Mouse (Mus musculus): Measurements from ENCODE around the gene Tmcc3. TPM values are rescaled to one million over a fixed set of nuclear protein-coding genes. Genes with fewer than 3 reads are reported as not detected.

The Tmcc3 gene
- polyA plus RNA-seq, 1 experiment from 2014 or later, result 11.3 TPM

- H3K9me3 ChIP-seq (ENCODE audit: control insufficient read depth, low read length), result no peaks in the 10 kb centered on the region
- no peaks in the 10 kb centered on the region for H3K4me1 ChIP-seq (ENCODE audit: control insufficient read depth, insufficient read depth, low read length)
- DNase-seq, result no peak
- no peak overlapping the region for H3K27ac ChIP-seq (replicated peaks; ENCODE audit: low read depth, low read length)
- no peaks in the 10 kb centered on the region for H3K27me3 ChIP-seq (ENCODE audit: control insufficient read depth, insufficient read depth, low read length)
- no peak overlapping the region for H3K4me3 ChIP-seq (replicated peaks; ENCODE audit: low read depth, low read length)
- no peak overlapping the region for H3K9ac ChIP-seq (replicated peaks; ENCODE audit: low read length)
- ATAC-seq (ENCODE audit: low FRiP score, low TSS enrichment), result no peak
- WGBS, result 73% methylated on average over 5 of the region's 5 CpGs
- H3K36me3 ChIP-seq (ENCODE audit: control insufficient read depth, insufficient read depth, low read length), result no peaks in the 10 kb centered on the region
- H3K4me2 ChIP-seq (ENCODE audit: low read length), result no peak overlapping the region
These were observed 161.8 kb downstream of the Tmcc3 start for GRCm38 (mm10) chr10:94473501-94473900.

GRCm38 (mm10) chr10:94474185-94474584, 162.4 kb downstream of the Tmcc3 start:
- no peak overlapping the region for H3K4me2 ChIP-seq (ENCODE audit: low read length)
- H3K27ac ChIP-seq (replicated peaks; ENCODE audit: low read depth, low read length), result no peak overlapping the region
- H3K27me3 ChIP-seq (ENCODE audit: control insufficient read depth, insufficient read depth, low read length), result no peaks in the 10 kb centered on the region
- DNase-seq, result no peak
- H3K9me3 ChIP-seq (ENCODE audit: control insufficient read depth, low read length), result no peaks in the 10 kb centered on the region
- H3K4me3 ChIP-seq (replicated peaks; ENCODE audit: low read depth, low read length), result no peak overlapping the region
- no peak overlapping the region for H3K9ac ChIP-seq (replicated peaks; ENCODE audit: low read length)
- WGBS, result 93% methylated on average over 5 of the region's 5 CpGs
- no peaks in the 10 kb centered on the region for H3K4me1 ChIP-seq (ENCODE audit: control insufficient read depth, insufficient read depth, low read length)
- H3K36me3 ChIP-seq (ENCODE audit: control insufficient read depth, insufficient read depth, low read length), result no peaks in the 10 kb centered on the region
- no peak for ATAC-seq (ENCODE audit: low FRiP score, low TSS enrichment)

GRCm38 (mm10) chr10:94477366-94478225, 165.8 kb downstream of the Tmcc3 start:
- Histone ChIP-seq H3K9ac (replicated peaks; ENCODE audit: low read length) (no peak overlapping the region), H3K4me1 (ENCODE audit: control insufficient read depth, insufficient read depth, low read length) (no peaks in the 10 kb centered on the region), H3K36me3 (ENCODE audit: control insufficient read depth, insufficient read depth, low read length) (no peaks in the 10 kb centered on the region), H3K27ac (replicated peaks; ENCODE audit: low read depth, low read length) (no peak overlapping the region), H3K9me3 (ENCODE audit: control insufficient read depth, low read length) (no peaks in the 10 kb centered on the region), H3K27me3 (ENCODE audit: control insufficient read depth, insufficient read depth, low read length) (no peaks in the 10 kb centered on the region), H3K4me2 (ENCODE audit: low read length) (no peak overlapping the region), H3K4me3 (replicated peaks; ENCODE audit: low read depth, low read length) (no peak overlapping the region)
- WGBS, result 93% methylated on average over 13 of the region's 13 CpGs
- no peak for DNase-seq
- no peak for ATAC-seq (ENCODE audit: low FRiP score, low TSS enrichment)

DNA sequence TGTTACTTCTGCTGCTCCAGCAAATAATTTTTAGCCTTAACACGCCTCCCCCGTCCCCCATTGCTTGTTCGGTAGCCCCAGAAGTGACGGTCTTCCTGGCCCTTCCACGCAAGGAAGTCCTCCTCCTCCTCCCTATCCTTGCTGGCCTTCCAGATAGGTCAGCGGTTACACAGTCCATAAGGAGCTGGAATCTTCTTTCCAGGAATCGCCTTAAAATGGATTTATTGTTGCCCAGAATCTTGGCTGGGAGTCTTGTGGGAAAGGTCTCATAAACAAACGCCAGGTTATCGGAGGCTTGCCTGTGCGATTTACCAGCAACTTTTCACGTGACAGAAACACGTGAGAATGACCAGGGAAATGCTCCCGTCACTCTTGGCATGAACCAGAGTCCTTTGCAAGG, 167.9 kb downstream of the Tmcc3 start:
- 86% methylated on average over 13 of the region's 13 CpGs for WGBS
- Histone ChIP-seq H3K4me3 (replicated peaks; ENCODE audit: low read depth, low read length) (no peak overlapping the region), H3K4me1 (ENCODE audit: control insufficient read depth, insufficient read depth, low read length) (no peaks in the 10 kb centered on the region), H3K9ac (replicated peaks; ENCODE audit: low read length) (no peak overlapping the region), H3K36me3 (ENCODE audit: control insufficient read depth, insufficient read depth, low read length) (no peaks in the 10 kb centered on the region), H3K4me2 (ENCODE audit: low read length) (no peak overlapping the region), H3K27me3 (ENCODE audit: control insufficient read depth, insufficient read depth, low read length) (no peaks in the 10 kb centered on the region), H3K9me3 (ENCODE audit: control insufficient read depth, low read length) (no peaks in the 10 kb centered on the region), H3K27ac (replicated peaks; ENCODE audit: low read depth, low read length) (no peak overlapping the region)
- DNase-seq, result no peak
- no peak for ATAC-seq (ENCODE audit: low FRiP score, low TSS enrichment)

DNA sequence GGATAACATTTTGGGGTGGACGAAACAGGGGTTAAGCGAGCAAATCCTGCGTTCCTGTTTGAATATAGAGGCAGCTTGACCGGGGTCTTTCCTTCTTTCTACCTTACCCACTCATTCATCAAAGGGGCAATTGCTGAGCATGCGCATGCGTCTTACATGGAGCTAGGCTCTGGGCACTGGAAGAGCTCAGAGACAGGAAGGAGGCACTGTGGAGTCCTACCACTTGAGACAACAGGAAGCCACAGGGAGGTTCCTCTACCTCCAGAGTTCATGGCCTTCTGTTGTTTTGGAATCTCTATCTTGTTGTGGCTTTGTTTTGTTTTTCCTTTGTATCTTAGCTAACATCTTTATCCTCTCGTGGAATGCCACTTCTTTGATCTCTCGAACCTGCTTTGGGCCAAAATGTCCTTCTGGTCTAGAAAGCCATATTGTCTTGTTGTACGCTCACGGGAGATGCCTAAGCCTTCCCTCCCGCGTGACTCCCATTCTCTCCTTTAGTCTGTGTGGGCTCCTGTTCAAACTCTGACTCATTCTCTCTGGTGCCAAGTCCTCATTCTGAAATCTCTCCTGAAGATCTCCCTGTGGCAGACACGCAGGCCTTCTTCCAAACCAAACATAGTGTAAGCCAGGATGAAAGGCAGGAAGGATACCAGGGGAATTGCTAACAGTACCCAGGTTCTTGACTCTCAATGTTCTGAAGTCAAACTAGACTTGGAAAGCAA, 168.8 kb downstream of the Tmcc3 start:
- Histone ChIP-seq H3K4me2 (ENCODE audit: low read length) (no peak overlapping the region), H3K27ac (replicated peaks; ENCODE audit: low read depth, low read length) (no peak overlapping the region), H3K36me3 (ENCODE audit: control insufficient read depth, insufficient read depth, low read length) (no peaks in the 10 kb centered on the region), H3K4me1 (ENCODE audit: control insufficient read depth, insufficient read depth, low read length) (no peaks in the 10 kb centered on the region), H3K27me3 (ENCODE audit: control insufficient read depth, insufficient read depth, low read length) (no peaks in the 10 kb centered on the region), H3K4me3 (replicated peaks; ENCODE audit: low read depth, low read length) (no peak overlapping the region), H3K9me3 (ENCODE audit: control insufficient read depth, low read length) (no peaks in the 10 kb centered on the region), H3K9ac (replicated peaks; ENCODE audit: low read length) (no peak overlapping the region)
- 82% methylated on average over 13 of the region's 13 CpGs for WGBS
- DNase-seq (no peak), ATAC-seq (ENCODE audit: low FRiP score, low TSS enrichment) (no peak)

- Histone ChIP-seq H3K9me3 (ENCODE audit: control insufficient read depth, low read length) (no peaks in the 10 kb centered on the region), H3K27me3 (ENCODE audit: control insufficient read depth, insufficient read depth, low read length) (no peaks in the 10 kb centered on the region), H3K4me3 (replicated peaks; ENCODE audit: low read depth, low read length) (no peak overlapping the region), H3K4me2 (ENCODE audit: low read length) (no peak overlapping the region), H3K27ac (replicated peaks; ENCODE audit: low read depth, low read length) (no peak overlapping the region), H3K36me3 (ENCODE audit: control insufficient read depth, insufficient read depth, low read length) (no peaks in the 10 kb centered on the region), H3K4me1 (ENCODE audit: control insufficient read depth, insufficient read depth, low read length) (no peaks in the 10 kb centered on the region), H3K9ac (replicated peaks; ENCODE audit: low read length) (no peak overlapping the region)
- ATAC-seq (ENCODE audit: low FRiP score, low TSS enrichment) (no peak), DNase-seq (no peak)
These were observed 169.9 kb downstream of the Tmcc3 start for GRCm38 (mm10) chr10:94481613-94482012.

- Histone ChIP-seq H3K9me3 (ENCODE audit: control insufficient read depth, low read length) (no peaks in the 10 kb centered on the region), H3K27ac (replicated peaks; ENCODE audit: low read depth, low read length) (no peak overlapping the region), H3K27me3 (ENCODE audit: control insufficient read depth, insufficient read depth, low read length) (no peaks in the 10 kb centered on the region), H3K4me2 (ENCODE audit: low read length) (no peak overlapping the region), H3K4me3 (replicated peaks; ENCODE audit: low read depth, low read length) (no peak overlapping the region), H3K9ac (replicated peaks; ENCODE audit: low read length) (no peak overlapping the region), H3K4me1 (ENCODE audit: control insufficient read depth, insufficient read depth, low read length) (no peaks in the 10 kb centered on the region), H3K36me3 (ENCODE audit: control insufficient read depth, insufficient read depth, low read length) (no peaks in the 10 kb centered on the region)
- DNase-seq (no peak), ATAC-seq (ENCODE audit: low FRiP score, low TSS enrichment) (no peak)
- 83% methylated on average over 2 of the region's 2 CpGs for WGBS
These were observed 174.4 kb downstream of the Tmcc3 start for GRCm38 (mm10) chr10:94486179-94486578.

GRCm38 (mm10) chr10:94489509-94489908, 177.8 kb downstream of the Tmcc3 start:
- Histone ChIP-seq H3K27me3 (ENCODE audit: control insufficient read depth, insufficient read depth, low read length) (no peaks in the 10 kb centered on the region), H3K27ac (replicated peaks; ENCODE audit: low read depth, low read length) (no peak overlapping the region), H3K36me3 (ENCODE audit: control insufficient read depth, insufficient read depth, low read length) (no peaks in the 10 kb centered on the region), H3K4me2 (ENCODE audit: low read length) (no peak overlapping the region), H3K4me3 (replicated peaks; ENCODE audit: low read depth, low read length) (no peak overlapping the region), H3K9ac (replicated peaks; ENCODE audit: low read length) (no peak overlapping the region), H3K9me3 (ENCODE audit: control insufficient read depth, low read length) (no peaks in the 10 kb centered on the region), H3K4me1 (ENCODE audit: control insufficient read depth, insufficient read depth, low read length) (peaks cover 6% of the 10 kb centered on the region)
- WGBS, result 89% methylated on average over 4 of the region's 4 CpGs
- DNase-seq, result no peak
- no peak for ATAC-seq (ENCODE audit: low FRiP score, low TSS enrichment)

DNA sequence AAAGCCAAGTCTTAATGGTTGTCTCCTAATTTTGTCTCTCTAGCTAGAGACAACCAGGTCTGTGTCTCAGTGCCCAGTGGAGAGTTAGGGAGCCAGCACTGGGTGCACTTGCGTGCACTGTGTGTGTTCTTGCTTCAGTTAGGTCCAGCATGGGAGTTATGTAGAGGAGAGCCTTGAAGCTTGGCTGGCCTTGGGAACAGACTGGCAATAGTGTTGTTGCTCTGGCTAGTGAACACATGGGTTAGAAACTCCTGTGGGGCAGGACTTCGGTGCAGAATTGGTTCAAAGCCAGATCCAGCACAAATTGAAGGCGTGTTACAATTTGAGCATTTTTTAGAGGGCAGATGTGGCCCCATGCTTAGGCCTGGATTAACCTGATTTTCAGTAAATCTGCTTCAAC, 179.3 kb downstream of the Tmcc3 start:
- Histone ChIP-seq H3K27me3 (ENCODE audit: control insufficient read depth, insufficient read depth, low read length) (no peaks in the 10 kb centered on the region), H3K36me3 (ENCODE audit: control insufficient read depth, insufficient read depth, low read length) (no peaks in the 10 kb centered on the region), H3K4me1 (ENCODE audit: control insufficient read depth, insufficient read depth, low read length) (peaks cover 12% of the 10 kb centered on the region), H3K4me2 (ENCODE audit: low read length) (no peak overlapping the region), H3K4me3 (replicated peaks; ENCODE audit: low read depth, low read length) (no peak overlapping the region), H3K9me3 (ENCODE audit: control insufficient read depth, low read length) (no peaks in the 10 kb centered on the region), H3K27ac (replicated peaks; ENCODE audit: low read depth, low read length) (no peak overlapping the region), H3K9ac (replicated peaks; ENCODE audit: low read length) (no peak overlapping the region)
- WGBS, result 87% methylated on average over 3 of the region's 3 CpGs
- no peak for ATAC-seq (ENCODE audit: low FRiP score, low TSS enrichment)
- DNase-seq, result no peak

Measured in midbrain, embryonic 14.5 days (tissue).